Mouse (Mus musculus): ENCODE measurements around the gene Fgd6. TPM values are rescaled to one million over a fixed set of nuclear protein-coding genes. Genes with fewer than 3 reads are reported as not detected.

Fgd6 gene
- total RNA-seq, 2 experiments from 2014 or later: 9.9 to 12.3 TPM

- Histone ChIP-seq H3K27ac (peak overlapping the region; percentile 6; the same call in 1 of the 2 replicates), H3K4me3 (no peak overlapping the region)
- no peak for TF ChIP-seq CTCF (IDR thresholded peaks at IDR 0.05)
- intact Hi-C loops (cut with DNase I): no loop called here
- no peak for DNase-seq (ENCODE audit: extremely low spot score in 1 of 2, low spot score in 2 of 2)
Observed at GRCm38 (mm10) chr10:94076966-94077825, 41.4 kb downstream of the Fgd6 start.

DNA sequence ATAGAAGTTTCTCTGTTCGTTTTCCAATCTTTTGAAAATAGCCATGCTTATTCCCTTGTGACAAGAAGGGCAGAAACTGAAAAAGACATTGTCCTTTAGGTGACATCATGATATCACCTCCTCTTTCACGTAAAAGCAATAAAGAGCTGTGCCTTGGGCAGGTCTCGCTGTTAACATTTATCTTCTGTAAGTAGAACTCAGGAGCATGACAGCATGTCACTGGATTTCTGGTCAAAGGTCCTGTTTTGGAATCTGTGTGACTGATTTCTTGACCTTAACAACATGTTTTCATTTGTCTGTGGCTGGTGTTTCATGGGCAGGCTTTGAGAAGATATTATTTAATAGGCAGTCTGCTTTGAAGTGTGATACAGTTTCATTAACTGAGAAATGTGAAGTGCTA is 44.9 kb downstream of the Fgd6 start:
- intact Hi-C loops (cut with DNase I): loop anchor here (2.0 kb wide), 1 partner anchor 44 kb away; the partner anchor contains the start of gene Fgd6
- Histone ChIP-seq H3K27ac (no peak overlapping the region), H3K4me3 (no peak overlapping the region)
- no peak for TF ChIP-seq CTCF (IDR thresholded peaks at IDR 0.05)
- DNase-seq (ENCODE audit: extremely low spot score in 1 of 2, low spot score in 2 of 2): no peak

- TF ChIP-seq CTCF (IDR thresholded peaks at IDR 0.05): no peak
- H3K27ac ChIP-seq: no peak overlapping the region
- no peak for DNase-seq (ENCODE audit: extremely low spot score in 1 of 2, low spot score in 2 of 2)
- intact Hi-C loops (cut with DNase I): no loop called here
- no peak overlapping the region for H3K4me3 ChIP-seq
Observed at GRCm38 (mm10) chr10:94082040-94082734, 46.4 kb downstream of the Fgd6 start.

DNA sequence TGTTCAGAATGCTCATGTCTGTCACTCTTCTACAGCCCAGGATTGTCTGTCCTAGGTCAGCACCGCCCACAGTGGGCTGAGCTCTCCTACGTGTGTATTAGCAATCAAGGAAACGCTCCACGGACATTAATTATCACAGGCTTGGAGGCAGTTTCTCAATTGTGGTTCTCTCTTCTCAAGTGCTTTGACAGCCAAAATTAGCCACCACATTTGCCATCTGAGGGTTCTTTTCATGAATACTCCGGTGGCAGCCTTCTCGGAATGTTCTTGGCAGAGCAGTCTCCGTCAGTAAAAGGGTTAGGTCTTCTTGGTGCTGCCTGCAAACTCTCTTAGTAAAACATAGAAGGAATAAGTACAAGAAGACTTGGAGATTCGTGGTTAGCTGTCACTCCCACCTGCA is 50.5 kb downstream of the Fgd6 start:
- no peak overlapping the region for H3K4me3 ChIP-seq
- TF ChIP-seq CTCF (IDR thresholded peaks at IDR 0.05): no peak
- intact Hi-C loops (cut with DNase I): no loop called here
- peak overlapping the region; percentile 5; the same call in 1 of the 2 replicates for H3K27ac ChIP-seq
- DNase-seq (ENCODE audit: extremely low spot score in 1 of 2, low spot score in 2 of 2): no peak

DNA sequence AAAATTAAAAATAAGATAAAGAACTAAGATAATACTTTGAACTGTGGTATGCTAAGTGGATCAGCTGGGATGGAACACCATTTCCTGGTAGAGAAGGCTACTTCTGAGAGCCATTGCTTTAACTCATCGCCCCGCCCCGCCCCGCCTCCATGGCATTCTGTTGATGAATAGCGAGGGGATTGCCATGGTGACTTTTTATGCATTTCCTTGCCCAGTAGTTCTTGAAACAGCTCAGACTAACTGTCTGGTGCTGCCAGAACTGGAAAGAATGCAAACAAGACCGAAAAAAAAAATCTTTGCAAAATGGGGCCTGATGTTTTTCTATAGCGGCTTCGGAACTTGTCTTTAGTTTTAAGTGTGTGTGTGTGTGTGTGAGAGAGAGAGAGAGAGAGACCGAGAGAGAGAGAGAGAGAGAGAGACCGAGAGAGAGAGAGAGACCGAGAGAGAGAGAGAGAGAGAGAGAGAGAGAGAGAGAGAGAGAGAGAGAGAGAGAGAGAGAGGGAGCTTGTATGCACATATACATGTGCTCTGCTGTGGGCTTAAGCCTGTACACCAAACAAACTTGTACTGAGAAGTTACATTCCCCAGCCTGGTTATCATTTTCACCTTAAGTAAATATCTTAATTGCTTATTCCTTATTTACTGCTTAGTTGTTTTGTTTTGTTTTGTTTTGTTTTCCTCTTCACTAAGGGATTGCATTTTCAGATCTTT is 51.7 kb downstream of the Fgd6 start:
- DNase-seq (ENCODE audit: extremely low spot score in 1 of 2, low spot score in 2 of 2): no peak
- Histone ChIP-seq H3K27ac (no peak overlapping the region), H3K4me3 (no peak overlapping the region)
- TF ChIP-seq CTCF (IDR thresholded peaks at IDR 0.05): no peak
- intact Hi-C loops (cut with DNase I): no loop called here

DNA sequence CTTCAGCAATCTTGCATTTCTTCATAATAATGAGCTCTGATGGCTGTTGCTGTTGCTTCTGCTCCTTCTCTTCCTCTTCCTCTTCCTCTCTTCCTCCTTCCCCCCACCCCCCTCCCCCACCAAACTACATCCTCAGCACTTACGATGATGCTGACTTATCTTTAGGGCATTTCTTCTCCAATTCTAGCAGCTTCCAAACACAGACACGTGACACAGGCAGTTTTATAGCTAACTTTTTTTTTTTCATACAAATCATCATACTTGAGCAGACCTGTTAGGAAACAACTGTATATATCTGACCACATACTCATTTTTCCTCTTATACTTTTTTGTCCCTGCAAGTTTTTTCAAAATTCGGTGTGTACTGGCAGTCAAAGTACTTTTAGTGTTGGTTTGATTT is 54.2 kb downstream of the Fgd6 start:
- no peak for DNase-seq (ENCODE audit: extremely low spot score in 1 of 2, low spot score in 2 of 2)
- TF ChIP-seq CTCF (IDR thresholded peaks at IDR 0.05): no peak
- intact Hi-C loops (cut with DNase I): no loop called here
- Histone ChIP-seq H3K27ac (no peak overlapping the region), H3K4me3 (no peak overlapping the region)

DNA sequence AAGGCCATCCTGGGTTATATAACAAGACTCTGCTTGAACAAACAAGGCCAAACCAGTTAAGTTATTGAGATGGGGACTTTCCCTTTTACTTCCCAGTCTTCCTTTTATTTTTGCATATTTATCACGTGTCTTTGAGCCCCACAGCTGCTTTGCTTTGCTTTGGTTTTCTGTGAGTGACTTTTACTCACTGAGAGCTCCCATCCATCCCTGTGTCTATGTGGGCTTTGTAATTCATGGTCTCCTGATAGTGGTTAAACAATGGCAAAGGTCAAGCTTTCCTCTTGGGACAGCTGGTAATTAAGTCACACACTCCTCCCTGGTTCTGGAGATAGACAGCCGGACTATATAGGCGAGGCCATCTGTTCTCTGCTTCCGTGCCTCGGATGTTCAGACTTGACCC is 57.7 kb downstream of the Fgd6 start:
- intact Hi-C loops (cut with DNase I): no loop called here
- TF ChIP-seq CTCF (IDR thresholded peaks at IDR 0.05): no peak
- Histone ChIP-seq H3K27ac (peak overlapping the region; percentile 24), H3K4me3 (no peak overlapping the region)
- no peak for DNase-seq (ENCODE audit: extremely low spot score in 1 of 2, low spot score in 2 of 2)

DNA sequence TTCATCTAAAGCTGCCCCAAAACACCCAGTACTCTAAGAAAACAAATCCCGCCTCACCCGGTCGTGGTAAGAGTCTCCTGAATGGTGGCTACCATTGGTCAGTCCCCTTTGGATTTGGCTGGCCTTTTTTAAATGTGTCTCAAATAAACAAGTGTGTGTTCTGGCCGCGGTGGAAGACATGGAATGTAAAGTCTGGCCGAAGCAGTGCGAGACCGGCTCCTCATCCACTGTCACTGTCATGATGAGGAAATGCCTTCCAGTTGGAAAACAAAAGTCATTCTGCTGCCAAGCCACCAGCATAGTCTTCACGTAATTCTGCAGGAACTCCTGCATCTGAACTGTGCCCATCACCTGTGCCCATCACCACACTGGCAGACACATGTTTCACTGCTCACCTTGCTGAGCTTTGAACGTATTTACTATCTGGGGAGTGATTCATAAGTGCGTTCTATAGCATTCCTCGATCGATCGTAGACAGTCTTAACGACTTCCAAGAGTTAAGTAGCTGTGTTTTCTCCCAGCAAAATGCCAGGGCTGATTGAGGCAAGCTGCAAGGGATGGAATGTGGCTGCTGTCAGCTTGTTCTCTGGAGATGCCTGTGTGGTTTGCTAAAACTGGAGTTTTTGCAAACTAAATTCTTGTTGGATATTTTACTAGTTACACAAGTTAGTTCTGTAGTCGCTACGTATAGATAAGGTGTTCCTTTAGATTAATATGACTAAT is 60.1 kb downstream of the Fgd6 start:
- Histone ChIP-seq H3K27ac (no peak overlapping the region), H3K4me3 (no peak overlapping the region)
- DNase-seq (ENCODE audit: extremely low spot score in 1 of 2, low spot score in 2 of 2): no peak
- no peak for TF ChIP-seq CTCF (IDR thresholded peaks at IDR 0.05)
- intact Hi-C loops (cut with DNase I): no loop called here

- no peak for DNase-seq (ENCODE audit: extremely low spot score in 1 of 2, low spot score in 2 of 2)
- Histone ChIP-seq H3K4me3 (no peak overlapping the region), H3K27ac (no peak overlapping the region)
- no peak for TF ChIP-seq CTCF (IDR thresholded peaks at IDR 0.05)
- intact Hi-C loops (cut with DNase I): no loop called here
Observed at GRCm38 (mm10) chr10:94097081-94097845, 61.5 kb downstream of the Fgd6 start.

GRCm38 (mm10) chr10:94098100-94098499 is 62.3 kb downstream of the Fgd6 start:
- Histone ChIP-seq H3K27ac (no peak overlapping the region), H3K4me3 (no peak overlapping the region)
- DNase-seq (ENCODE audit: extremely low spot score in 1 of 2, low spot score in 2 of 2): no peak
- intact Hi-C loops (cut with DNase I): no loop called here
- TF ChIP-seq CTCF (IDR thresholded peaks at IDR 0.05): no peak

GRCm38 (mm10) chr10:94105498-94105897 is 69.7 kb downstream of the Fgd6 start:
- no peak for DNase-seq (ENCODE audit: extremely low spot score in 1 of 2, low spot score in 2 of 2)
- Histone ChIP-seq H3K4me3 (no peak overlapping the region), H3K27ac (no peak overlapping the region)
- TF ChIP-seq CTCF (IDR thresholded peaks at IDR 0.05): no peak
- intact Hi-C loops (cut with DNase I): no loop called here

Data from left cerebral cortex, adult 2 months (tissue).